Mouse (Mus musculus): ENCODE measurements around the gene Eif2b5. TPM values are rescaled to one million over a fixed set of nuclear protein-coding genes. Genes with fewer than 3 reads are reported as not detected.
"Not testable (repeated sequence)": the region's sequence is repeated elsewhere in the genome, so short reads cannot be mapped to it uniquely, and the experiment has no call there.

Eif2b5 gene
- 10 to 100 TPM; 56.4 to 66.8 TPM for total RNA-seq (2021)

DNA sequence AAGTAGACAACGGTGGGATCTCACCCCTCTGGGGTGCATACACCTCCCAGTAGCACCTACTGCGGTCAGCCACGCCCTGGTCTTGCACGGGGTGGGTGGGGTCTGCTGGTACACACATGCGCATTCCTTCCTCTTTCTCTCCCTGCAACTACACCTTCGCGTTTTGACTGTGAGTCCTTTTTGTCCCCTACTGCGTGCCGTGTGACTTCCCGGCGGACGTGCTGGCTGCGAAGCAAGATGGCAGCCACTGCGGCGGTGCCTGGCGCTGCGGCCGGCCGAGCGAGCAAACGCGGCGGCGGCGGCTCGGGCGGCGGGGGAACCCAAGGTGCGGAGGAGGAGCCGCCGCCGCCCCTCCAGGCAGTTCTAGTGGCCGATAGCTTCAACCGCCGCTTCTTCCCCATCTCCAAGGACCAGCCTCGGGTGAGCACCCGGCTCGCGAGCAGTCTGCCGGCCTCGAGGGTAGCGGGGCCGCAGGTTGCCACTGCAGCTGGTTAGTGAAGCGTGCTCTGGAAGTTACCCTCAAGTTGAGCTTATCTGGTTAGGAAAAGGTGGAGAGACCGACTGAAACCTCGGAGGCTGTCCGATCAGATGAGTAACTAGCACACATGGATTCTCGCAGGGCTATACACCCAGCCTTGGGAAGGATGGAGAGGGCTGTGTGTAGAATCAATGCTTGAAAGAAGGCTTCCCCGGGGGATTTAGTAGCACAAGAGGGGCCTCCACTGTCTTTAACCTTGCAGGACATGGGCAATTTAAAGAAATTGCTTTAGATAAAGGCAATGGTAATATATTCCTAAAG, at the start of gene Eif2b5:
TSS of gene Eif2b5 (plus strand) at position 141 of the 799 bp plus-strand sequence.
- peak; percentile 95 to 96 for DNase-seq (ENCODE audit: low spot score in 2 of 2)
- intact Hi-C loops (cut with DNase I), result loop anchor here (2.0 to 5.0 kb wide), 3 partner anchors 18 to 153 kb away; partner anchors contain the start of genes Ap2m1, Dvl3 and Psmd2

DNA sequence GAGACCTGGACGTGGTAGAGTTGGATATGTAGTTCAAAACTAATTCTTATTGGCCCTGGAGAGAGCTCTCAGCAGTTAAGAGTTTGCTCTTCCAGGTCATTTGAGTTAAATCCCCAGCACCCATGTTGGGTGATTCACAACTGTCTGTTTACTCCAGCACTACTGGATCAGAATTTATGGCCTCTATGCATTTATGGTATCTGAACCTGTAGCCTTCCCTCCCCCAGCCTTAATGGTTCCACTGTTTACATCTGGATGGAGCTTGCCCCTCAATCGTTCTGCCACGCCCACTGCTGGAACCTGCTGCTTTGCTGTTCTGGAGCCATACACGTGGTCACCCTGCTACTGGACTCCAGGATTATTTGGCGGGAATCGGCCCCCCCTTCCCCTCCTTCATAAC, 46.8 kb upstream of the Eif2b5 start:
- intact Hi-C loops (cut with DNase I), result no loop called here
- no peak for DNase-seq (ENCODE audit: low spot score in 2 of 2)

DNA sequence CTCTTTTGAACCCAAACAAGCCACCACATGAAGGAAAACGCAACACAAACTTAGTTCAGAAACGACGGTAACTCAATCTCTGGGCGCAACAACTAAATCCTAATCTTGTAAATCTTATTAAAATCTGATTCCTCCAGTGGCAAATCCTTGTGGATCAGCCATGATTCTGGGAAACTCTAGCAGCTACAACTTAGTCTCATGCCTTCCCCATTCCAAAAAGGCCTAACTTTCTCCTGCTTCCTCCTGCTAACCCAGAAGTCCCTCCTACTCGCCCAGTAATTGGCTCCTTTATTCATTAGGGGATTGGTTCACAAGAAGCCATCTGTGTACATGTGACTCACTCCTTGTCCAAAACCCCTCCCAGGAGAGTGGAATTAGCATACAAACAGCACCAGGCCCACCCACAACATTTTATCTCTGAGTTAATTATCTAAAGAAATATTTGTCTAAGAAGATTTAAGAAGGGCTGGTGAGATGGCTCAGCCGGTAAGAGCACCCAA, 44.4 kb upstream of the Eif2b5 start:
- no peak for DNase-seq (ENCODE audit: low spot score in 2 of 2)
- intact Hi-C loops (cut with DNase I), result no loop called here

DNA sequence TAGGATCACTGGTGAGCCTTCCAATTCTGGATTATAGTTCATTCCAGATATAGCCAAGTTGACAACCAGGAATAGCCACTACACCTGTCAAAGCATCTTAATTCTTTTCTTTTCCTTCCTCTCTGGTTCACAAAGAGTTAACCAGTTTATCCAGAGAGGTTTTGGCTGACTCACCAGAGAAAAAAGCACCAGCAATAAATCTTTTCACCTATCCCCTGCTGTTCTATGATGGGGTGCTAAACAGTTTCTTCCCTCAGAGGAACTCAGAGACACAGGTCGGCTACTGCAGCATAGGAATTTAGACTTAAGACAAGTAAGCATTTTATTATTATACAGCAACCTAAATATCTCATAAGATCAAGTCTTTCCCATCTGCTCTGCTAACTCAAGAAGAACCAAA, 42.5 kb upstream of the Eif2b5 start:
- no peak for DNase-seq (ENCODE audit: low spot score in 2 of 2)
- intact Hi-C loops (cut with DNase I), result no loop called here

DNA sequence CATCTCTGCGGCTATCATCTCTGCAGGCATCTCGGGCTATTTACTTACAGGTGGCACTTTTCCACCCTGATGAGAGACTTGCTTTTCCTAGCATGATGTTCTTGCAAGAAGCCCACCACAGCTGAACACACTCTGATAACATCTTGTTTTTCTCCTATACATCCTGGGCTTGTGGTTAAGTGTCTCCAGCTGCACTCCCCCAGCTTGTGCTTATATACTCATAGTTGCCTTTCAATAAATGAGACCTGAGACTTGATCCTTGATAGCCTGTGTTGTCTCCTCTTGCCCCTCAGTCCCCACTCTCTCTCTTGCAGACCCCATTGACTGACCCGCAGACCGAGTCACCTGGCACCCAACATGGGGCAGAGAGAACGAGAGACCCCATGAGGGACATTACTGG, 39.9 kb upstream of the Eif2b5 start:
- DNase-seq (ENCODE audit: low spot score in 2 of 2); intact Hi-C loops (cut with DNase I): not testable (repeated sequence)

DNA sequence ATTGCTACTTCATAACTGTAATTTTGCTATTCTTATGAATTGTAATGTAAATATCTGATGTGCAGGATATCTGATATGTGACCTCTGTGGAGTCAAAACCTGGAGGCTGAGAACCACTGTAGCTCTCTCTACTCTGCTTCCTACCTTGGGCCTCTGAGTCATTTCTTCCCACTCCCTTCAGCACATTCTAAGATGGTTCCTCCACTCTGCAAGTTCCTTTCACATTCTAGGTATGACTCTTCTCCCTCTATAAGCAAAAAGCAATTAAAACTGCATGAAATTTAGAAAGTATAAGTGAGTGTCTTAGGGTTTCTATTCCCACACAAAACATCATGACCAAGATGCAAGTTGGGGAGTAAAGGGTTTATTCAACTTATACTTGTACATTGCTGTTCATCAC, 33.9 kb upstream of the Eif2b5 start:
- intact Hi-C loops (cut with DNase I), result no loop called here

DNA sequence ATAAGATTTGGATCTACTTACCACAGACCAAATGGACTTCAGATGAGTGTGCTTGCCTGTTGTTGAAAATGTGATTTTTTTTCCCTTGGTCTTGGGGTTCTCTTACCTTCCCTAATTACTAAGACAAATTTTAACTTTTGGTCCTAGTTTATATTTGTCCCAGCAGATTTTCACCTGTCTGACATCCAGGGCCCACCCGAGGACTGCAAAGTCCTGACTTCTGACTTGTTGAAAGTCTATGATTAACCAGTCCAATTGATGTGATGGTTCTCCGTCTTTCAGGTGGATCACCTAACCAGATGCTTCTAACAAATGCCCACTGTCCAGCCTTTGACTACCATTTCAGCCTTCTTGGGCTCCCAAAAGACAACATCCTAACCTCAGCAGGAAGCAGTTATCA, 27.6 kb upstream of the Eif2b5 start:
- intact Hi-C loops (cut with DNase I), result no loop called here
- no peak for DNase-seq (ENCODE audit: low spot score in 2 of 2)

More for the DNA sequence above, 33.9 kb upstream of the Eif2b5 start:
- no peak for DNase-seq (ENCODE audit: low spot score in 2 of 2)

DNA sequence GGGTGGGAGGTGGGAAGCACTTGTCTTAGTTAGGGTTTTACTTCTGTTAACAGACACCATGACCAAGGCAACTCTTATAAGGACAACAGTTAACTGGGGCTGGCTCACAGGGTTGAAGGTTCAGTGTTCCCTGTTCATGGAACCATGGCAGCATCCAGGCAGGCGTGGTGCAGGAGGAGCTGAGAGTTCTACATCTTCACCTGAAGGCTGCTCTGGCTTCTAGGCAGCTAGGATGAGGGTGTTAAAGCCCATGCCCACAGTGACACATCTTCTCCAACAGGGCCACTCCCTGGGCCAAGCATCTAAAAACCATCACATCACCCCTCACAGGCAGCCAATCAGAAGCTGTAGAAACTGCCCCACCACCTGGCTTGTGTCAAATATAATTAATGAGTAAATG, 26.9 kb upstream of the Eif2b5 start:
- intact Hi-C loops (cut with DNase I), result no loop called here
- no peak for DNase-seq (ENCODE audit: low spot score in 2 of 2)

DNA sequence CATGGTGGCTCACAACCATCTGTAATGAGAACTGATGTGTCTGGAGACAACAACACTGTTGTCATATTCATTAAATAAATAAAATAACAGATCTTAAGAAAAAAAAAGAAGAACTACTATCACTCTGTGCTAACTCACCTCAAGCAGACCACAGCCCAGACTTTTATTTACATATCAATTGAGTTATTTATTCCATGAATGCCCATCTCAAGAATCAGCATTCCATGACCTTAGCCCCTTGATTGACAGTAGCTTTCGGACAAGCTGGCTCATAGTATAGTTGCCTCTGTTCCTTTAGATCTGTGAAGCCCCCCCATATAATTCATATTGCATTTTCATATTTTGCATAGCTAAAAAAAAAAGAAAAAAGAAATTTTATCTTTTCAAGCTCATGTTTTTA, 24.9 kb upstream of the Eif2b5 start:
- intact Hi-C loops (cut with DNase I), result no loop called here
- DNase-seq (ENCODE audit: low spot score in 2 of 2), result no peak

DNA sequence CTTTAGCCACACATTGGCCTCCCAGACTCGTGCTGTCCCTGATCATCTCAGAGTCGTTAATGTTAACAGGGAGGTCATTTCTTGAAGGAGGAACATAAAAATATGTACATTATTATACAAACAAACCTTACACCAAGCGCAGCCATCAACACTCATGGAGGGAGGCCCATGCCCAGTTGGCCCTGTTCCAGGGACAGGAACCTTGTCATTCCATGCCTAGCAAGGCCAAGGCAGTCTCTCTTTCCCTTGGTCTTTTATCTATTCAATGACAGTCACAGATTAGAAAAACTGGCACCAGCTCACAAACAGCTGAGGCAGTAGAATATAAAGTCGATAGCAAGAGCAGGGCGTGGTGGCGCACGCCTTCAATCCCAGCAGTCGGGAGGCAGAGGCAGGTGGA, 24.4 kb upstream of the Eif2b5 start:
- intact Hi-C loops (cut with DNase I), result no loop called here
- no peak for DNase-seq (ENCODE audit: low spot score in 2 of 2)

DNA sequence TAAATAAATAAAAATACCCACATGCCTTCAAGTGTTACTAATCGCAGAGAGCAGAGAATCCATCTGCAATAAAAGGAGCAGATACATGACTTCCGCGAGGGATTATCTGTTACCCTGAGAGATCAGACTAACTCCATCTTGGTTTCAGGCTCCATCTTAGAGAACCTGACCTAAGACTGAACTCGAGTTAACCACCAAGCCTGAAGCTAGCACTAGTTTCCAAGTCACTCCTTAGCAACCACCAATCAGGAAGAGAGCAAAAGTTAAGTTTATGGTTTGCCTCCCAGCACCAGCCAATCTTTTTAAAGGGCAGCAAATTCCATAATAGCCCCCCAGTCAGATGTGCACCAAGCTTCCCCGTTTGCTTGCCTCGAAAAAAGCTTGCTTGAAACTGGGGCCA, 23.8 kb upstream of the Eif2b5 start:
- intact Hi-C loops (cut with DNase I), result no loop called here

DNA sequence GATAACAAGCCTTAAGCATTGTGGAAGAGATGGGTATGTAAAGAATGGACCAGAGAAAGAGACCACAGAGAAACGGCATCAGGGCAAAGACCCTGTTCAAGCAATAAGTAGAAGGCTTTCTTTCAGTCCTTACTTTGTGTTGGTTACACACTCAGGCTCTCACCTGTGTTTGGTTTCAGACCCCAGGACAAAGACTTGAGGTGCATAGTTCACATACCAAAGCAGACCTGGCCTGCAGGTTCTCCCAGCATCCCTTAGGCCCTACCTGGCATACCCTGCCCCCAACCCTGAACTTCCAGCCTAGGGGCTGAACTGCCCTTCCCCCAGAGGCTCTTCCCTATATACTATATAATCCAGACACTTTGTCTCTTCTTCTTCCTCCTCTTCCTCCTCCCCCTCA, 23.3 kb upstream of the Eif2b5 start:
- no peak for DNase-seq (ENCODE audit: low spot score in 2 of 2)
- intact Hi-C loops (cut with DNase I), result no loop called here

More for the DNA sequence above, 23.8 kb upstream of the Eif2b5 start:
- no peak for DNase-seq (ENCODE audit: low spot score in 2 of 2)

DNA sequence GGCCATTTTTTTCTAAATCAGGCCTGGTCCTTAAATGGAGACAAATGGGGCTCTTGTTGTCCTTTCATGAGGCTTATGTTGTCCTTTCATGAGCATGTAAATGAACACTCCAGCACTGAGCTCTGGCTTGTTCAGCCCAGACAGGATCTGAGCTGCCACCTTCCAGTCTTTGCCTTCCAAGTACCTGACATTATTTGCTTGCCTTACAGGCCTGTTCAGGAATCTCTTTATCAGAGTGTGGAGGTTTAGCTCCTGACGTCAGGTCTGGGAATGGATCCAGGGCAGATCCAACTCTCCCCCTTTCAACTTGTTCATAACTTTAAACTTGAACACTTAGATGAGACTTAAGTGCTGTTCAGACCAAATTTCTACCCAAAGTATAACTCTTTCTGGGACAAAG, 21.8 kb upstream of the Eif2b5 start:
- intact Hi-C loops (cut with DNase I), result no loop called here
- DNase-seq (ENCODE audit: low spot score in 2 of 2), result no peak

DNA sequence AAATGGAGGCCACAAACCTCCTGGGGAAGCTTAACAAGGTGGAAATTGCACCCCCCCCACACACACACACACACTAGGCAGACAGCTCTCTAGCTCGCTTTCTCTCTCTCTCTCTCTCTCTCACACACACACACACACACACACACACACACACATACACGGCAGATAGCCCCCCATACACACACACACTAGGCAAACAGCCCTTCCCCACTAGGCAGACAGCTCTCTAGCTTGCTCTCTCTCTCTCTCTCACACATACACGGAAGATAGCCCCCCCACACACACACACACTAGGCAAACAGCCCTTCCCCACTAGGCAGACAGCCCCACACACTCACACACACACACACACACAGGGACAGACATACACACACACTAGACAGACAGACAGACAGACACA, 21.3 kb upstream of the Eif2b5 start:
- no peak for DNase-seq (ENCODE audit: low spot score in 2 of 2)
- intact Hi-C loops (cut with DNase I), result no loop called here

DNA sequence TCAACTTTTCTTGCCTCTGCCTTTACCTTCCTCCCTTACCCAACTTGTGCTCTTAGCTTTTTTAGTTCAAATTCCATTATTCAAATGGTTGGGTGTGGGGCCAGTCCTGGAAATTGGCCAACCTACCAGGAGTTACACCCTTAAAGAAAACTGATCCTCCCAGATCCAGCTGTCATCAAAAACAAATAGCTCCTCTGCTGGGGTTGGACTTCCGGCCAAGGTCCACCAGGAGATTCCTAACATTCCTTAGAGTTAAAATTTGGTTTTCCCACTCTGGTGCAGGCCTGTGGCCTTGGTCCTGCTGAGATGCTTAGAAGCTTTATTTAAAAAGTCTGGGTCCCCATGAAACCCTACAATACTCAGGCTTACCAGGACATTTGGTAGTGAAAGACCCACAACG, 20.1 kb upstream of the Eif2b5 start:
- DNase-seq (ENCODE audit: low spot score in 2 of 2), result no peak
- intact Hi-C loops (cut with DNase I), result no loop called here

DNA sequence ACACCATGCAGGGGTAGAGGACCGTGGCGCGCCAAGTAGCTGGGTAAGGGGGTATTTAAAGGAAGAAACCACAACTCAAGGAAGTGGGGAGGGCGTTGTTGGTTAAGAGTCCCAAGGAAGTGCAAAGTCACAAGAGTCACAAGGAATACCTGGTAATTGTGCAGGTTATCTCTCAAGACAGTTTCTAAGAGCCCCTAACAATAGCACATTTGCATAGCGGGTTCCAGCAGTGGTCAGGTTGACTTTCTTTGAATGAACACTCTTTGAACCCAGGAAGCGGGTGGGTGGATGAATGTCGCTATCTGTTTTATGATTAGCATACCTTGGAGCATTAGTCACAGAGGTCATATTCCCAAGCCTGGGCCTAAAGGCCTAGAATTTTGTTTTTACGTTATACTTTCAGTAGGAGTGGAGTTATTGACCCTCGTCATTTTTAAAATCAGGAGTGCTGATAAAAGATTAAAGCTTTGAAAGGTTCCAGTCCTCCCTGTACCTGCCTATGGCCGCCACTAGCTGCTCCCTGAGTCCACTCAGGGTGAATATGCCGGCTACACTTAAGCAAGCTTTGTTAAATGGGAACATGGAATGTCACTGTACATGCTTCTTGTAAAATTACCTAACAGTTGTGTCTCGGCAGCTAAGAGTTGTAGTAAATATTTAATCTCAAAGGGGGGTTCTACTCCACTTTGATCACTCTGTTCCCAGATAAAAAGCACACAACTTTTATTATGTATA, 19.4 kb upstream of the Eif2b5 start:
- DNase-seq (ENCODE audit: low spot score in 2 of 2); intact Hi-C loops (cut with DNase I): not testable (repeated sequence)

DNA sequence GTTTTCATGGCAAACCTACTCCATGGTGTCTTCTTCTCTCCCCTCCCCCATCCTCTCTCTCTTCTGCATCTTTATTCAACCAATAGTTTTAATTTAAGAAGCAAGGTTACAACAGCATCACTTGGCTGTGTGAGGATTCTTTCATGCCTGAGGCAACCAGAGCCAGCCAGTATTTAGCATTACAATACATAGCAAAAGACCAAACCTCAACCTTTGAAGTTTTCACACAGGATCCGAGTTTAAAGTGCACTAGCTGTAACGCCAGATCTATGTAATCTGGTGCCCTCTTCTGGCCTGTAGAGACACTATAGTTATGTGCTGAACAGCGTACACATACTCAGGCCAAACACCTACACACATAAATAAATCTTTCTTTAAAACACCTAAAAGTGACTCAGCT, 18.5 kb upstream of the Eif2b5 start:
- intact Hi-C loops (cut with DNase I), result no loop called here
- no peak for DNase-seq (ENCODE audit: low spot score in 2 of 2)

DNA sequence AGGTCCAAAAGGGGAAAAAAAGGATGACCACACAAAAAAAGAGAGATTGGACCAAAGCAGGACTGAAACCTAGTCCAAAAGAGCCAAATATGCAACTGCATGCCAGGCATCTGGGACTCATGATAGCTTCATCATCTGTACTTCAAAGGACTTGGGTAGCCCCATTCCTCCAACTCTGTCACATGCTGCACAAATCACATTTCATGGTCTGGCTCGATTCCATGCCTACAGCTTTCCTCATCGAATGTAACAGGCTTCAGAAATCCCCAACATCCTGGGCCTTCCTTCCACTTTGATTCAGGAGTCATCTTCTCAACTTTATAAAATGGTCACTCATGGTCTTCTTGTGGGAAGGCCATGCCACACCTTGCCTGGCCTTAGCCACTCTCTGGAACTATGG, 16.9 kb upstream of the Eif2b5 start:
- intact Hi-C loops (cut with DNase I), result no loop called here
- DNase-seq (ENCODE audit: low spot score in 2 of 2), result no peak

DNA sequence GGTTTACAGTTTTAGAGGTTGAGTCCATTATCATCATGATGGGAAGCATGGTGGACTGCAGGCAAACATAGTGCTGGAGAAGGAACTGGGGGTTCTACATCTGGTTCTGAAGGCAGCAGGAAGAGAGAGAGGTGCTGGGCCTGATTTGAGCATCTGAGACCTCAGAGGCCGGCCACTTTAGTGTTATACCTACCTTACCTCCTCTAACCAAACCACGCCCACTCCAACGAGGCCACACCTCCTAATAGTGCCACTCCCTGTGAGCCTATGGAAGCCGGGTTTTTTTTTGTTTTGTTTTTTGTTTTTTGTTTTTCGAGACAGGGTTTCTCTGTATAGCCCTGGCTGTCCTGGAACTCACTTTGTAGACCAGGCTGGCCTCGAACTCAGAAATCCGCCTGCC, 14.9 kb upstream of the Eif2b5 start:
- intact Hi-C loops (cut with DNase I); DNase-seq (ENCODE audit: low spot score in 2 of 2): not testable (repeated sequence)

DNA sequence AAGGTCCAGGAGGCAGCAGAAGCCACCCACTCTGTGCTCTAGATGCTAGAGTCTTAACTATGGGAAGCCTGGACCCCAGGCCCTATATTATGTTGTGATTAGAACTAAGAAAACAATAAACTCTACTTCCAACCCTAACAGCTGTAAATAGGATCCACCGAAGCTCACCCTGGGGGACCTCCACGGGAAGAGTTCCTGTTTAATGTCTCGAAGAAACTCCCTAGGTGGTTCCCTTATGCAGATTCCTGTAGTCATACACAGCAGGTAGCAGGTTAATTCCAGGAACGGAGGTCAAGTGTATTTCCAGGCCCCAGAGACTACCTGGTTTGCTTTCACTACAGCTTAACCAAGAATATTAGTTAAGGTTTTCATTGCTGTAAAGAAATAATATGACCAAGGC, 13.6 kb upstream of the Eif2b5 start:
- intact Hi-C loops (cut with DNase I), result no loop called here
- no peak for DNase-seq (ENCODE audit: low spot score in 2 of 2)

DNA sequence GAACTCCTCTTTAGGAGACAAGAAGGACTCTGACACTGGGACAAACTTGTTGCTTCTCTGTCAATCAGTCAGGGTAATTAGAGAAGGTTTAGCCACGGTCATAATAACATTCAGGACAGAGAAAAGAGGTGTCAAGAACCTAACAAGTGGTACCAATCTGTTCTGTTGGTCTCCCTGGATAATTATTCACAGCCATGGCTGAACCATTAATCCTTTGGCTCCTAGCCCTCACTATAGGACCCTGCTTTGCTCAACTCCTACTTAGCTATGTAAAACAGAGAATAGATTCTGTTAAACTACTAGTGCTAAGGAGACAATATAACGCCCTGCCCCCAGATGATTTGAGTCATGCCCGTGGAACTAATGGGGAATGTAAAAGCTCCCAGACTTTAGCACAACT, 12.6 kb upstream of the Eif2b5 start:
- intact Hi-C loops (cut with DNase I), result no loop called here
- DNase-seq (ENCODE audit: low spot score in 2 of 2), result no peak

Measured in left cerebral cortex, postnatal 36 days (tissue).